Mouse (Mus musculus): ENCODE measurements at regions not wholly inside any gene's neighbourhood (a gene's known extent, or its start where the extent isn't known, plus 50 kb on each side); places are given as distances from the start of the nearest gene placed in this dataset.

GRCm38 (mm10) chr12:117465206-117465605 is 51.1 kb upstream of the Rapgef5 start:
- no peak for ATAC-seq (ENCODE audit: extremely low read depth, insufficient number of reproducible peaks, low FRiP score, poor library complexity, severe bottlenecking)

GRCm38 (mm10) chr12:117465998-117466397 is 50.3 kb upstream of the Rapgef5 start:
- no peak for ATAC-seq (ENCODE audit: extremely low read depth, insufficient number of reproducible peaks, low FRiP score, poor library complexity, severe bottlenecking)

Measured in neutrophil, adult 5-6 weeks (primary cell).